Mouse (Mus musculus): ENCODE measurements around the gene Gm12184. TPM values are rescaled to one million over a fixed set of nuclear protein-coding genes. Genes with fewer than 3 reads are reported as not detected.
"Not testable (repeated sequence)": the region's sequence is repeated elsewhere in the genome, so short reads cannot be mapped to it uniquely, and the experiment has no call there.

Gene Gm12184
- polyA plus RNA-seq (2015; fragmentation: Nextera tagmentation; extraction: Ambion mirVana): 1.3 and 1.8 TPM in 2 replicates

DNA sequence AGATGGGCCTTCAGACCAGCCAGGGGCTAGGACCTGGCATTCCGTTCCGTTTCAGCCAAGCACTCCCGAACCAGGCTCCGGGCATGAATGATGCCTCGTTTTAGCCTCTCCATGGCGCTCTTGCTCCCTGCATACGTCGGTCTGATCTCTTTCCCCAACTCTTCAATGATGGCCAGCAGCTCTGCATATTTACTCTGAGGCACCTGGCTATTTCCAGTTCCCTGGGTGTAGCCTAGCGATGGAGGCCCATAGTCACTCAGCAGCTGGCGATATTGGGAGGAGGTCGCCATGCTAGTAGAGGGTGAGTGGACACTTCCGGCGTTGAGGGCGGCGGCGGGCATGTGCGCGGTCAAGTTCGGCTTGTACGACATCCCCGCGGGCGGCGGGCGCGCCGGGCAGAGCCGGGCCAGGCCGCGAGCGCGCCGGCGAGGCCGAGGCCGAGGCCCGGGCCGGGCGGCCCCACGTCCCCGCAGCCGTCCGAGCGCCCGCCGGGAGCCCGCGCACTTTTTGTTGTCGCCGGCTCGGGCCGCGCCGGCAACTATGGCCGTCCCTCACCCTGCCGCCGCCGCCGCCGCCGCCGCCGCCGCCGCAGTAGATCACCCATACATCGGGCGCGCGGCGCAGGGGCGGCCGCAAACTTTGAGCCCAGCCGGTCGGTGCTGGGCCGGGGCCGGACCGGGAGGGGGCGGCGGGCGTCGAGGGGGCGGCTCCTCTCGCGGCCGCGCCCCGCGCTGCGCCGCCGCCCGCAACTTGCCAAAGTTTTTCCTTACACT is at the start of gene Gm12184, which contains the start of gene Trim7:
Gene Gm12184 (minus strand): TSS at position 677 of the 773 bp plus-strand sequence.
Gene Trim7 (plus strand): TSS at position 162 of the 773 bp plus-strand sequence.
- Histone ChIP-seq H3K4me1 (ENCODE audit: control insufficient read depth, insufficient read depth, low read length) (peaks cover 12% of the 10 kb centered on the region), H3K9ac (ENCODE audit: low read depth, low read length) (0 out of 2 replicates have a peak within 1 kb of the TSS, but pooled peaks have one; percentile 34)
- under 1% methylated on average over 29 of the region's 92 CpGs for WGBS

DNA sequence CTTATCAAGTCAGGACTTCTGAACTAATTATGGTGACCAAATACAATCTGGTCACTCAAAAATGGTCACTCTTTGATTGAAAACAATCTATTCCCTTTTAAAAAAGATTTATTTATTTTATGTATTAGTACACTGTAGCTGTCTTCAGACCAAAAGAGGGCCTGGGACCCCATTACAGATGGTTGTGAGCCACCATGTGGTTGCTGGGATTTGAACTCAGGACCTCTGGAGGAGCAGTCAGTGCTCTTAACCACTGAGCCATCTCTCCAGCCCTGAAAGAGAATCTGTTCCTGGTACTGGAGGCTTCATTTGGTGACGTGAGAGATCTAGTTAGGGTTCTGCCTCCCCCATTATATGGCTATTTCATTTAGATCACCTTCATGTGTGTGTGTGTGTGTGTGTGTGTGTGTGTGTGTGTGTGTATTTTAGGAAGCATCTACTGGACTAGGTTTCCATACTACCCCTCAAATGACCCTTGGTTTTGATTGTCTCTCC is 48.9 kb upstream of the Gm12184 start:
- not testable (repeated sequence) for H3K4me2 ChIP-seq (ENCODE audit: low read length); H3K27me3 ChIP-seq (ENCODE audit: control insufficient read depth, insufficient read depth, low read depth, low read length); H3K36me3 ChIP-seq (ENCODE audit: control insufficient read depth, insufficient read depth, low read length); ATAC-seq; H3K4me3 ChIP-seq (ENCODE audit: low read depth, low read length); H3K9ac ChIP-seq (ENCODE audit: low read depth, low read length); H3K9me3 ChIP-seq (replicated peaks; ENCODE audit: control insufficient read depth, low read length, poor library complexity, severe bottlenecking); H3K4me1 ChIP-seq (ENCODE audit: control insufficient read depth, insufficient read depth, low read length); H3K27ac ChIP-seq (ENCODE audit: low read length)
- WGBS: 65% methylated on average over 1 of the region's 1 CpGs

More for the DNA sequence above, at the start of gene Gm12184, which contains the start of gene Trim7:
- H3K36me3 ChIP-seq (ENCODE audit: control insufficient read depth, insufficient read depth, low read length); H3K9me3 ChIP-seq (replicated peaks; ENCODE audit: control insufficient read depth, low read length, poor library complexity, severe bottlenecking); H3K27me3 ChIP-seq (ENCODE audit: control insufficient read depth, insufficient read depth, low read depth, low read length); H3K27ac ChIP-seq (ENCODE audit: low read length): not testable (repeated sequence)
- peak within 1 kb of the TSS; percentile 45 for H3K4me3 ChIP-seq (ENCODE audit: low read depth, low read length)
- ATAC-seq: peak; percentile 70
- peak within 1 kb of the TSS; percentile 63 for H3K4me2 ChIP-seq (ENCODE audit: low read length)

DNA sequence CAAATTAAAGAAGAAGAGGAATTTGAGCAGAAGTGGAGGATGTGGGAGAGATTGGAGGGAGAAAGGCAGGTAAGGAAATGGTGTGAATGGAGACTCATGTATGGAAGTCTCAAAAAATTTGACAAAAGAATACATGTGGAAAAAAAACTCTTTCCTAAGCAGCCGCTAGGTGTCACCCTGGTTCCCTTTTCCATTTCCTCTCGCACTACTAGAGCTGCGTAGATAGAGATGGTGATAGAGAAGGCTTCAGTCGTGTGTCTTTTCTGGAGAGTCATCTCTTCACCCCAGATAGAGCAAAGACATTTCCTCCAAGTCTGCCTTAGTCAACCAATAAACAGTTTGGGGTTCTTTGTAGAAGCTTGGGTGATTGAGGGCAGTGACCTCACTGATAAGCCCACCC is 48.0 kb upstream of the Gm12184 start:
- 0% methylated on average over 4 of the region's 4 CpGs for WGBS
- H3K4me1 ChIP-seq (ENCODE audit: control insufficient read depth, insufficient read depth, low read length): peaks cover 8% of the 10 kb centered on the region; the same call in 1 of the 2 replicates
- no peaks in the 10 kb centered on the region for H3K9me3 ChIP-seq (replicated peaks; ENCODE audit: control insufficient read depth, low read length, poor library complexity, severe bottlenecking)

DNA sequence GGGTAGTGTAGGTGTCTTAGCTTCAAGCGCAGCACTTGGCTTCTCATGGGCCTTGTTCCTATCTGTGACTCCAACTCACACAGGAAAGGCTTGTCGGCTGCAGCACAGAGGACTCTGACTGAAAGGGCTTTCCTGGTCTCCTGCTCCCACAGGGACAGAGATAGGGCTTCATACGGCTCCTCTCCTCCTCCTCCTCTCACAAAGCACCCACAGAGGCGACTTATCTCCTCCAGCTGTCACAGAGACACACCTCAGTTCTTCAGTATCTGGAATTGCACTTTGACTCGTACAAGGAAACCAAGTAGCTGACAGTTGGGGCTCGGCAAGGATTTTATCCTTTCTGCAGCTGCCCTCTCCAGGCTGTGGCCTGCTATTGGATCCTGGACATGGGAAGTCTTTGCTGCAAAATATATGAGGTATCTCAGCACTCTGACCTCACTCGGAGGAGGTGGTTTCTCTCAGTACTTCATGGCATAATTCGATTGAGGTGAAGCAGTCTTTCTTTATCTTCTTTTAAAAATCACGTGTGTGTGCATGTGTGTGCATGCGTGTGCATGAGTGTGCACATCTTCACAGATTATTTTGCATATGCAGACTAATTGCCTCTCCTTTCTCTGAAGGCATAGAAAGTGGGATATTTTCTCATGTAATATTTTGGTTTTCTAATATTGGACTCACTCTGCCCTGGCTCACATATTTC is 47.3 kb upstream of the Gm12184 start:
- Histone ChIP-seq H3K27ac (ENCODE audit: low read length) (no peak overlapping the region), H3K36me3 (ENCODE audit: control insufficient read depth, insufficient read depth, low read length) (no peaks in the 10 kb centered on the region), H3K9me3 (replicated peaks; ENCODE audit: control insufficient read depth, low read length, poor library complexity, severe bottlenecking) (no peaks in the 10 kb centered on the region), H3K4me1 (ENCODE audit: control insufficient read depth, insufficient read depth, low read length) (peaks cover 8% of the 10 kb centered on the region; the same call in 1 of the 2 replicates), H3K4me2 (ENCODE audit: low read length) (no peak overlapping the region), H3K9ac (ENCODE audit: low read depth, low read length) (no peak overlapping the region), H3K4me3 (ENCODE audit: low read depth, low read length) (no peak overlapping the region), H3K27me3 (ENCODE audit: control insufficient read depth, insufficient read depth, low read depth, low read length) (no peaks in the 10 kb centered on the region; the same call in 1 of the 2 replicates)
- no peak for ATAC-seq
- 71% methylated on average over 10 of the region's 10 CpGs for WGBS

More for the DNA sequence above, 48.0 kb upstream of the Gm12184 start:
- H3K4me2 ChIP-seq (ENCODE audit: low read length): no peak overlapping the region
- H3K4me3 ChIP-seq (ENCODE audit: low read depth, low read length): no peak overlapping the region
- H3K27ac ChIP-seq (ENCODE audit: low read length): no peak overlapping the region
- no peaks in the 10 kb centered on the region; the same call in 1 of the 2 replicates for H3K27me3 ChIP-seq (ENCODE audit: control insufficient read depth, insufficient read depth, low read depth, low read length)
- ATAC-seq: peak; percentile 74
- H3K36me3 ChIP-seq (ENCODE audit: control insufficient read depth, insufficient read depth, low read length): no peaks in the 10 kb centered on the region
- H3K9ac ChIP-seq (ENCODE audit: low read depth, low read length): no peak overlapping the region

DNA sequence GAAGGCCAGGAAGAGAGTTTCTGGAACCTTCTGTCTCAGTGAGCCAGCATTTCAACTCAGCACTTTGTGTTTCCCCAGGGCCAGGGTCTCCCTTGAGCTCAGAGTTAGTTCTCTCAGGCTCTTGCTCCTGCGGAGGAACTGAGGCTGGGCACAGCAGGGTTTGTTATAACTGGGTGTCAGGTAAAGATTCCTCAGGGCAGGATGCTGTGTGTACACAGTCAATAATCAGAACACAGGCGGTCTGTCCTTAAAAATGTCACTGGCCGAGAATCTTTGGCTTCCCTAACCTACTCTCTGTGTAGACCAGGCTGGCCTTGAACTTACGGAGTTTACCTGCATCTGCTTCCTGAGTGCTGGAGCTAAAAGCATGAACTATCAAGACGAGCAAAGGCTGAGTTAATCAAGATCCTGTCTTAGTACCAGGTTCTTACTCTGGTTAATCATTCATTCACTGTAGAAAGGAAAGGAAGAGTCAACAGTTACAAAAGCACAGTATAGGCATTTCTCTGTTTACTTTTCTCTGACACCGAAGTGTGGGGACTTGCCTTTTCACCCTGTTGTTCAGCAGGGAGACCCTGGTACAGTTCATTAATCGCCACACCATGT is 46.3 kb upstream of the Gm12184 start:
- Histone ChIP-seq H3K27me3 (ENCODE audit: control insufficient read depth, insufficient read depth, low read depth, low read length) (no peaks in the 10 kb centered on the region; the same call in 1 of the 2 replicates), H3K4me2 (ENCODE audit: low read length) (no peak overlapping the region), H3K9me3 (replicated peaks; ENCODE audit: control insufficient read depth, low read length, poor library complexity, severe bottlenecking) (no peaks in the 10 kb centered on the region), H3K27ac (ENCODE audit: low read length) (no peak overlapping the region), H3K4me1 (ENCODE audit: control insufficient read depth, insufficient read depth, low read length) (peaks cover 8% of the 10 kb centered on the region; the same call in 1 of the 2 replicates), H3K36me3 (ENCODE audit: control insufficient read depth, insufficient read depth, low read length) (no peaks in the 10 kb centered on the region), H3K4me3 (ENCODE audit: low read depth, low read length) (no peak overlapping the region), H3K9ac (ENCODE audit: low read depth, low read length) (no peak overlapping the region)
- ATAC-seq: no peak
- WGBS: 83% methylated on average over 7 of the region's 7 CpGs

DNA sequence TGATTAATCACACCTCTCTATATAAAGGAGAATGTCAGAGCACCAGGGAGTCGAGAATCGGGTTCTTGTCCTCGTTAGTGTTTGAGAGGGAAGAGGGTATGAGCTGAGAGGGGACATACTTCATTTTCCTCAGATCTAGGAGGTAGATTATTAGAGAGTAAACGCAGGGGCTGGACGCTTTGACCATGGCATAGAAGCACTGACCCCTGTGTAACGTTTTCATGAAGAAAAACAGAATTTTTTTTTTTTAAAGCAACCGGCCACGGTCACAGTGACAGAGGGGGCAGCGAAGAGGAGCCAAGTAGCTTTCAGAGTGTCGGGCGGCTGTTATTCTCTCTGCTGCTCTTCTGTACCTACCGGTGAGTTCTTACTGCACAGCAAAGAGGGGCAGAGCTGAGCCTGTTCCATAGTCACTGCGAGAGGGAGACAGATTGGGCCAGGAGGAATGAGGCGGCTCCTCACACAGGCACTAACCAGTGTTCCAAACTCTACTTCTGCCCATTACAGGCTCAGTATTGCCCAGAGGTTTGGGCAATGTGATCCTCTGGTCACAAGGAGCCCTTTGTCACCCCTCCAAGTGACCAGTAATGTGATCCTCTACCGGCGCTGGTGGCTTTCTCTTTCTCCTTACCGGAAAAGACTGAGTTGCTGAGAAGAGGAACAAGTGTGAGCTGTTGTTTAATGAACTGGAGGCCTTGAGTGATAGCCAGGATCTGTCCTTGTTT is 45.5 kb upstream of the Gm12184 start:
- peak overlapping the region; percentile 43 for H3K4me2 ChIP-seq (ENCODE audit: low read length)
- no peak overlapping the region for H3K9ac ChIP-seq (ENCODE audit: low read depth, low read length)
- no peaks in the 10 kb centered on the region; the same call in 1 of the 2 replicates for H3K27me3 ChIP-seq (ENCODE audit: control insufficient read depth, insufficient read depth, low read depth, low read length)
- H3K27ac ChIP-seq (ENCODE audit: low read length): no peak overlapping the region
- H3K4me1 ChIP-seq (ENCODE audit: control insufficient read depth, insufficient read depth, low read length): peaks cover 8% of the 10 kb centered on the region; the same call in 1 of the 2 replicates
- H3K4me3 ChIP-seq (ENCODE audit: low read depth, low read length): peak overlapping the region; percentile 47
- peak; percentile 31; the same call in 1 of the 2 replicates for ATAC-seq
- WGBS: 8% methylated on average over 17 of the region's 17 CpGs
- no peaks in the 10 kb centered on the region for H3K36me3 ChIP-seq (ENCODE audit: control insufficient read depth, insufficient read depth, low read length)
- H3K9me3 ChIP-seq (replicated peaks; ENCODE audit: control insufficient read depth, low read length, poor library complexity, severe bottlenecking): no peaks in the 10 kb centered on the region

DNA sequence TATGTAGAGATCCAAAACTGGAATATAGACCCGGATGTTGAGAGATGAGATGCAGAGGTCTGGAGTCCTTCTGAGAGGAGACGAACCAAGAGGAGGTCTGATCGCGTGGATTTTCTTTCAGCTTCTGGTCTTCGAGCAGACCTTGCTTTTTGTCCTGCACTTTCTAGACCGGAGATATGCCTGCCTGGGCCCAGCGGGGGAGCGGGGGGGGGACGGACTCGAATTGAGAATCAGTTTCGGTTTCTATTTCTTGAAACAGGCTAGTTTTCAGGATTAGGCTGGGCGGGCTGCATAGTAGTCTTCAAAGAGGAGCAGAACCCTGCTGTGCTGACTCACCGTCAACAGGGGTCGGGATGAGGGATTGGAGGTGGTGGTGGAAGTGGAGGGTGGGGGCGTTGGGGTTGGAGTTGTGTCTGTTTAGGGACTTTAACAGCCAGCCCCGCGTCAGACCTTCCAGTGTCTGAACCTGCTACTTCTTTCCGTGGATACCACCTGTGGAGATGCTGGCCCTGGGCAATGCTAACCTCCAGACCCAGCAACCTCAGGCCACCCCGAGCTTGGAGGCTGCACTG is 44.8 kb upstream of the Gm12184 start, which contains the start of gene Irgm1:
Gene Irgm1 (minus strand): TSS at position 483 of the 572 bp plus-strand sequence.
- H3K27me3 ChIP-seq (ENCODE audit: control insufficient read depth, insufficient read depth, low read depth, low read length): no peaks in the 10 kb centered on the region; the same call in 1 of the 2 replicates
- no peak within 1 kb of the TSS for H3K27ac ChIP-seq (ENCODE audit: low read length)
- no peaks in the 10 kb centered on the region for H3K9me3 ChIP-seq (replicated peaks; ENCODE audit: control insufficient read depth, low read length, poor library complexity, severe bottlenecking)
- WGBS: 1% methylated on average over 19 of the region's 19 CpGs
- peak within 1 kb of the TSS; percentile 55 for H3K9ac ChIP-seq (ENCODE audit: low read depth, low read length)
- H3K4me1 ChIP-seq (ENCODE audit: control insufficient read depth, insufficient read depth, low read length): peaks cover 8% of the 10 kb centered on the region; the same call in 1 of the 2 replicates
- peak within 1 kb of the TSS; percentile 47 for H3K4me3 ChIP-seq (ENCODE audit: low read depth, low read length)
- H3K4me2 ChIP-seq (ENCODE audit: low read length): peak within 1 kb of the TSS; percentile 43
- ATAC-seq: peak; percentile 27
- no peaks in the 10 kb centered on the region for H3K36me3 ChIP-seq (ENCODE audit: control insufficient read depth, insufficient read depth, low read length)

DNA sequence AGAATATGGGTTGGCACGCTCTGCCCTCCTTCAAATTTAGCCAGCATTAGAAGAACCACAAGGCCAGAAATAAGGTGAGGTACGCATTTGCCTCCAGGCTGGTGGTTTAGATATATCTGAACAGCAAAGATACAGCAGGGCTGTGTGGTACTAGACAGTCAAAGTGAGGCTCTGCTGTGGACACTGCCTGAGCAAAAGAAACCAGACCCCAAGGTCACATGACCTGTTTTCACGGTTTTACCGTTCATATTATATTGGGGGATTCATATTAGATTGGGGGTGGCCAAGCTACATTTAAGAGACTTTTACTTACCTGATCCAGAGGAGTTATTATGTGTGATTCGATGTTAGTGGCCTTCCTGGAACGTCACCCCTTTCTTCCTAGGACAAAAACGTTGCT is 44.3 kb upstream of the Gm12184 start:
- peaks cover 8% of the 10 kb centered on the region; the same call in 1 of the 2 replicates for H3K4me1 ChIP-seq (ENCODE audit: control insufficient read depth, insufficient read depth, low read length)
- H3K4me3 ChIP-seq (ENCODE audit: low read depth, low read length): peak overlapping the region; percentile 47
- H3K9me3 ChIP-seq (replicated peaks; ENCODE audit: control insufficient read depth, low read length, poor library complexity, severe bottlenecking): no peaks in the 10 kb centered on the region
- H3K27ac ChIP-seq (ENCODE audit: low read length): no peak overlapping the region
- WGBS: 35% methylated on average over 7 of the region's 7 CpGs
- no peak for ATAC-seq
- no peaks in the 10 kb centered on the region for H3K36me3 ChIP-seq (ENCODE audit: control insufficient read depth, insufficient read depth, low read length)
- peak overlapping the region; percentile 43 for H3K4me2 ChIP-seq (ENCODE audit: low read length)
- no peaks in the 10 kb centered on the region; the same call in 1 of the 2 replicates for H3K27me3 ChIP-seq (ENCODE audit: control insufficient read depth, insufficient read depth, low read depth, low read length)
- peak overlapping the region; percentile 55 for H3K9ac ChIP-seq (ENCODE audit: low read depth, low read length)
